Mouse (Mus musculus) Patski (cell line): Measurements from ENCODE around the gene Hsd17b3. TPM values are rescaled to one million over a fixed set of nuclear protein-coding genes. Genes with fewer than 3 reads are reported as not detected.
A peak's percentile ranks its signal among the peaks of the same experiment; 100 is the strongest.

ENCODE experiments used
- ATAC-seq: fragments of 100-300 bp; one replicate; pipeline ENCODE4 v1.8.0; 2021
- CTCF ChIA-PET: fragments of 350-600 bp; sonication (Branson Sonifier 250); formaldehyde crosslinking; loops from one replicate; lab custom pipeline; 2022; ENCODE audit warnings: inconsistent platforms; lab: Charles Lee
- POLR2A ChIA-PET: fragments of 350-600 bp; sonication (Branson Sonifier 250); formaldehyde crosslinking; loops from one replicate; lab custom pipeline; 2022; ENCODE audit warnings: antibody characterized with exemption, inconsistent platforms; lab: Charles Lee
- DNase-seq: peaks from one replicate; pipeline ENCODE4 v3.0.0-alpha.2; 2011; ENCODE audit warnings: low read depth, low spot score
- H3K27me3 ChIP-seq: fragments of 371-371 bp; one replicate; pipeline ENCODE4 v1.5.1; 2021
- CTCF ChIP-seq: fragments of 100-300 bp; IDR thresholded peaks from one replicate; pipeline ENCODE4 v1.5.1; 2021
- in situ Hi-C: fragments of 300-500 bp; cut with MboI; formaldehyde crosslinking; loops from 3 replicates; pipeline ENCODE4 v1.11.1; 2018; ENCODE audit warnings: low pct_unique_long_range_greater_than_20kb, mixed read lengths
- polyA plus RNA-seq: library from polyadenylated mRNA; unstranded; gene quantifications from one replicate; pipeline ENCODE4 v1.2.3, GENCODE M21; 2021

The Hsd17b3 gene
- polyA plus RNA-seq, 1 experiment from 2014 or later = not detected

- ChIA-PET CTCF (interaction anchor here (1.0 to 1.4 kb wide), 3 partner anchors 9 to 10 kb away, joined by 3 read pairs; no protein-coding TSS in a partner anchor), POLR2A (no interaction called here)
- no peak for TF ChIP-seq CTCF
- DNase-seq = no peak
- no peaks in the 10 kb centered on the region for H3K27me3 ChIP-seq
- in situ Hi-C loops = no loop called here
- no peak for ATAC-seq
Observed at GRCm38 (mm10) chr13:64108381-64108850, 19.4 kb upstream of the Hsd17b3 start.

GRCm38 (mm10) chr13:64107535-64107934 is 18.5 kb upstream of the Hsd17b3 start:
- DNase-seq = no peak
- TF ChIP-seq CTCF = no peak
- no peak for ATAC-seq
- ChIA-PET CTCF (interaction anchor here (1.4 kb wide), 1 partner anchor 9 kb away, joined by 3 read pairs; no protein-coding TSS in a partner anchor), POLR2A (no interaction called here)
- no peaks in the 10 kb centered on the region for H3K27me3 ChIP-seq
- in situ Hi-C loops = no loop called here

- no peaks in the 10 kb centered on the region for H3K27me3 ChIP-seq
- ATAC-seq (no peak), DNase-seq (no peak)
- no peak for TF ChIP-seq CTCF
- ChIA-PET CTCF (interaction anchor here (1.4 kb wide), 1 partner anchor 9 kb away, joined by 3 read pairs; no protein-coding TSS in a partner anchor), POLR2A (no interaction called here)
- in situ Hi-C loops = no loop called here
Observed at GRCm38 (mm10) chr13:64107105-64107504, 18.1 kb upstream of the Hsd17b3 start.

- no peaks in the 10 kb centered on the region for H3K27me3 ChIP-seq
- in situ Hi-C loops = no loop called here
- CTCF ChIA-PET = interaction anchor here (1.3 kb wide), 1 partner anchor 39 kb away, joined by 4 read pairs; no protein-coding TSS in a partner anchor
- peak; percentile 94 for ATAC-seq
- TF ChIP-seq CTCF = no peak
- DNase-seq = no peak
- POLR2A ChIA-PET = interaction anchor here (0.6 kb wide), 1 partner anchor 251 kb away, joined by 3 read pairs; no protein-coding TSS in a partner anchor
Observed at GRCm38 (mm10) chr13:64105690-64106089, 16.7 kb upstream of the Hsd17b3 start.

GRCm38 (mm10) chr13:64100186-64100585 is 11.2 kb upstream of the Hsd17b3 start:
- H3K27me3 ChIP-seq = no peaks in the 10 kb centered on the region
- ChIA-PET POLR2A (interaction anchor here (0.6 kb wide), 1 partner anchor 16 kb away, joined by 3 read pairs; no protein-coding TSS in a partner anchor), CTCF (interaction anchor here (0.9 to 4.0 kb wide), 12 partner anchors 9 to 63 kb away, joined by 3 to 12 read pairs (median 4); partner anchors contain the start of genes Hsd17b3 and Slc35d2)
- in situ Hi-C loops = no loop called here
- TF ChIP-seq CTCF = peak; percentile 76
- DNase-seq (no peak), ATAC-seq (no peak)

- ATAC-seq (no peak), DNase-seq (no peak)
- H3K27me3 ChIP-seq = no peaks in the 10 kb centered on the region
- peak; percentile 71 for TF ChIP-seq CTCF
- in situ Hi-C loops = no loop called here
- CTCF ChIA-PET = interaction anchor here (1.0 to 4.0 kb wide), 7 partner anchors 9 to 62 kb away, joined by 3 to 12 read pairs (median 3); partner anchors contain the start of genes Hsd17b3 and Slc35d2
- POLR2A ChIA-PET = interaction anchor here (0.6 kb wide), 1 partner anchor 104 kb away, joined by 4 read pairs; no protein-coding TSS in a partner anchor
Observed at GRCm38 (mm10) chr13:64098992-64099391, 10.0 kb upstream of the Hsd17b3 start.

- TF ChIP-seq CTCF = peak; percentile 77
- ATAC-seq (no peak), DNase-seq (no peak)
- no peaks in the 10 kb centered on the region for H3K27me3 ChIP-seq
- ChIA-PET POLR2A (no interaction called here), CTCF (interaction anchor here (0.9 to 2.1 kb wide), 6 partner anchors 8 to 576 kb away, joined by 3 to 9 read pairs (median 4); no protein-coding TSS in a partner anchor)
- in situ Hi-C loops = loop anchor here (5.0 kb wide), 1 partner anchor 46 kb away; no protein-coding TSS in a partner anchor
Observed at GRCm38 (mm10) chr13:64093341-64093740, 4.3 kb upstream of the Hsd17b3 start.

- ChIA-PET POLR2A (no interaction called here), CTCF (interaction anchor here (0.9 to 2.1 kb wide), 7 partner anchors 9 to 575 kb away, joined by 3 to 9 read pairs (median 4); no protein-coding TSS in a partner anchor)
- H3K27me3 ChIP-seq = no peaks in the 10 kb centered on the region
- DNase-seq (no peak), ATAC-seq (no peak)
- no peak for TF ChIP-seq CTCF
- in situ Hi-C loops = loop anchor here (5.0 kb wide), 1 partner anchor 45 kb away; no protein-coding TSS in a partner anchor
Observed at GRCm38 (mm10) chr13:64092752-64093151, 3.7 kb upstream of the Hsd17b3 start.

GRCm38 (mm10) chr13:64092141-64092540 is 3.1 kb upstream of the Hsd17b3 start:
- ChIA-PET CTCF (interaction anchor here (0.9 to 2.1 kb wide), 6 partner anchors 9 to 574 kb away, joined by 3 to 9 read pairs (median 4); no protein-coding TSS in a partner anchor), POLR2A (no interaction called here)
- DNase-seq (no peak), ATAC-seq (no peak)
- in situ Hi-C loops = loop anchor here (5.0 kb wide), 1 partner anchor 45 kb away; no protein-coding TSS in a partner anchor
- no peaks in the 10 kb centered on the region for H3K27me3 ChIP-seq
- no peak for TF ChIP-seq CTCF

GRCm38 (mm10) chr13:64091006-64091405 is 2.0 kb upstream of the Hsd17b3 start:
- CTCF ChIA-PET = interaction anchor here (1.4 to 2.9 kb wide), 4 partner anchors 9 to 65 kb away, joined by 3 to 12 read pairs (median 6); no protein-coding TSS in a partner anchor
- ATAC-seq (no peak), DNase-seq (no peak)
- in situ Hi-C loops = loop anchor here (5.0 kb wide), 1 partner anchor 44 kb away; no protein-coding TSS in a partner anchor
- no peak for TF ChIP-seq CTCF
- POLR2A ChIA-PET = interaction anchor here (0.6 kb wide), 1 partner anchor 37 kb away, joined by 3 read pairs; no protein-coding TSS in a partner anchor
- no peaks in the 10 kb centered on the region for H3K27me3 ChIP-seq
